Mouse (Mus musculus) MEL (cell line): ENCODE data around the gene Gsta4. TPM values are rescaled to one million over a fixed set of nuclear protein-coding genes. Genes with fewer than 3 reads are reported as not detected.
"Not testable (repeated sequence)": the region's sequence is repeated elsewhere in the genome, so short reads cannot be mapped to it uniquely, and the experiment has no call there.

Source experiments
- DNase-seq: peaks from one replicate; pipeline ENCODE4 v3.0.0; 2011; ENCODE audit warnings: low read depth, low spot score
- H3K27ac ChIP-seq: 2 replicates; pipeline ENCODE4 v1.5.1; 2012; ENCODE audit warnings: low read depth, mild to moderate bottlenecking, control low read depth, low read length, moderate library complexity; ENCODE audit not compliant: control insufficient read depth
- H3K27me3 ChIP-seq, 2 experiments: fragments of 150-350 bp in 1 of 2; sonication (generic) in 1 of 2; 2 replicates each; pipeline ENCODE4 v1.6.1; 2012; ENCODE audit warnings: low read length in 2 of 2, mild to moderate bottlenecking in 2 of 2, improper control_type of control experiment in 1 of 2, moderate library complexity in 1 of 2; ENCODE audit not compliant: insufficient read depth in 2 of 2, control insufficient read depth in 1 of 2
- H3K36me3 ChIP-seq, 2 experiments: 2 replicates each; pipeline ENCODE4 v1.6.1; 2012 to 2014; ENCODE audit warnings: low read length in 2 of 2, improper control_type of control experiment in 1 of 2, inconsistent platforms in 1 of 2, mild to moderate bottlenecking in 1 of 2; ENCODE audit not compliant: insufficient read depth in 2 of 2, control insufficient read depth in 1 of 2
- H3K4me1 ChIP-seq, 2 experiments: fragments of 150-350 bp in 1 of 2; sonication (generic) in 1 of 2; 2 replicates each; pipeline ENCODE4 v1.6.1; 2012; ENCODE audit warnings: low read length in 2 of 2, improper control_type of control experiment in 1 of 2, mild to moderate bottlenecking in 1 of 2; ENCODE audit not compliant: insufficient read depth in 2 of 2, control insufficient read depth in 1 of 2
- H3K4me3 ChIP-seq, 2 experiments: fragments of 150-350 bp in 1 of 2; sonication (generic) in 1 of 2; 2 replicates each; pipeline ENCODE4 v1.5.1; 2012; ENCODE audit warnings: low read depth in 2 of 2, low read length in 2 of 2, mild to moderate bottlenecking in 2 of 2, moderate library complexity in 2 of 2, control low read depth in 1 of 2, improper control_type of control experiment in 1 of 2; ENCODE audit not compliant: control insufficient read depth in 1 of 2, insufficient read depth in 1 of 2
- H3K79me2 ChIP-seq: 2 replicates; pipeline ENCODE4 v1.6.1; 2012; ENCODE audit warnings: mild to moderate bottlenecking, low read length, moderate library complexity; ENCODE audit not compliant: control insufficient read depth, poor library complexity, insufficient read depth
- H3K9ac ChIP-seq: 2 replicates; pipeline ENCODE4 v1.6.1; 2012; ENCODE audit warnings: low read depth, mild to moderate bottlenecking, control low read depth, low read length, moderate library complexity; ENCODE audit not compliant: control insufficient read depth, poor library complexity, severe bottlenecking
- H3K9me3 ChIP-seq: fragments of 150-350 bp; sonication (generic); replicated peaks from 2 replicates; pipeline ENCODE4 v1.6.1; 2012; ENCODE audit warnings: mild to moderate bottlenecking, low read length, improper control_type of control experiment, moderate library complexity; ENCODE audit not compliant: insufficient read depth
- polyA plus RNA-seq, 2 experiments: library from polyadenylated mRNA; stranded (reverse) in 1 of 2; unstranded in 1 of 2; fragments of >175 nt in 1 of 2; fragments of >200 nt in 1 of 2; gene quantifications; 2 replicates each; pipeline versions ENCODE4 v1.2.1 to v1.2.4; 2012; ENCODE audit warnings: low replicate concordance in 2 of 2, low read depth in 1 of 2; ENCODE audit not compliant: insufficient read length in 2 of 2, insufficient read depth in 1 of 2, missing spikeins in 1 of 2
- total RNA-seq: library from RNA; depleted of rRNA; stranded (reverse); fragments of 300-350 nt; gene quantifications from 2 replicates; pipeline ENCODE4 v1.2.3, GENCODE M21; 2012; rRNA removed

Gsta4 gene
- total and polyA plus RNA-seq, 3 experiments: 5.0 to 9.8 TPM; not detected in 1

GRCm38 (mm10) chr9:78233121-78233695, 50.6 kb downstream of the Gsta4 start:
- H3K4me3 ChIP-seq, H3K9ac ChIP-seq, H3K27me3 ChIP-seq, H3K79me2 ChIP-seq, DNase-seq, H3K4me1 ChIP-seq, H3K27ac ChIP-seq, H3K36me3 ChIP-seq, H3K9me3 ChIP-seq: not testable (repeated sequence)

GRCm38 (mm10) chr9:78255683-78256470, 73.3 kb downstream of the Gsta4 start:
- not testable (repeated sequence) for H3K9me3 ChIP-seq, H3K27ac ChIP-seq, DNase-seq, H3K4me3 ChIP-seq, H3K9ac ChIP-seq, H3K36me3 ChIP-seq, H3K79me2 ChIP-seq, H3K4me1 ChIP-seq, H3K27me3 ChIP-seq

GRCm38 (mm10) chr9:78256914-78257313, 74.3 kb downstream of the Gsta4 start, which contains the start of gene Gm3776:
Gene Gm3776, plus strand, starts transcription at chr9:78257129.
- not testable (repeated sequence) for H3K27me3 ChIP-seq, H3K9ac ChIP-seq, H3K4me3 ChIP-seq, H3K79me2 ChIP-seq, H3K36me3 ChIP-seq, DNase-seq, H3K27ac ChIP-seq, H3K4me1 ChIP-seq, H3K9me3 ChIP-seq

Other genes with a start within 250 kb of the Gsta4 start
- not detected in 2 replicates for gene Gcm1, start 130.8 kb upstream of the Gsta4 start, total RNA-seq
- gene Gcm1, start 130.8 kb upstream of the Gsta4 start, polyA plus RNA-seq: not detected
- 47.0 and 56.0 TPM in 2 replicates for gene Fbxo9, start 73.7 kb upstream of the Gsta4 start, total RNA-seq
- 100 to 1,000 TPM in 1 of 2 experiments, 10 to 100 TPM in 1; 47.0 to 402 TPM for gene Fbxo9, start 73.7 kb upstream of the Gsta4 start, polyA plus RNA-seq
- 6.1 and 6.5 TPM in 2 replicates for gene Ick, start 73.6 kb upstream of the Gsta4 start, total RNA-seq
- gene Ick, start 73.6 kb upstream of the Gsta4 start, polyA plus RNA-seq: 10 to 100 TPM in 1 of 2 experiments, not detected in 1; 16.1 TPM
- not detected in 2 replicates for gene Gsta1, start 47.9 kb downstream of the Gsta4 start, total RNA-seq
- not detected for gene Gsta1, start 47.9 kb downstream of the Gsta4 start, polyA plus RNA-seq
- not detected in 2 replicates for gene Gm3776, start 74.4 kb downstream of the Gsta4 start, total RNA-seq
- not detected for gene Gm3776, start 74.4 kb downstream of the Gsta4 start, polyA plus RNA-seq
- gene Gm10639, start 107.1 kb downstream of the Gsta4 start, total RNA-seq: not detected in 2 replicates
- not detected for gene Gm10639, start 107.1 kb downstream of the Gsta4 start, polyA plus RNA-seq
- not detected in 2 replicates for gene Omt2a, start 132.0 kb downstream of the Gsta4 start, total RNA-seq
- gene Omt2a, start 132.0 kb downstream of the Gsta4 start, polyA plus RNA-seq: not detected
- not detected in 2 replicates for gene Omt2b, start 144.8 kb downstream of the Gsta4 start, total RNA-seq
- not detected for gene Omt2b, start 144.8 kb downstream of the Gsta4 start, polyA plus RNA-seq
- gene Gsta2, start 173.0 kb downstream of the Gsta4 start, total RNA-seq: not detected in 2 replicates
- not detected for gene Gsta2, start 173.0 kb downstream of the Gsta4 start, polyA plus RNA-seq
- gene Dppa5a, start 185.4 kb downstream of the Gsta4 start, total RNA-seq: not detected in 2 replicates
- gene Dppa5a, start 185.4 kb downstream of the Gsta4 start, polyA plus RNA-seq: under 1 TPM in 1 of 2 experiments, not detected in 1; 0.19 TPM
- not detected in 2 replicates for gene Ooep, start 196.0 kb downstream of the Gsta4 start, total RNA-seq
- gene Ooep, start 196.0 kb downstream of the Gsta4 start, polyA plus RNA-seq: not detected
- 4.7 and 5.5 TPM in 2 replicates for gene Ddx43, start 213.0 kb downstream of the Gsta4 start, total RNA-seq
- gene Ddx43, start 213.0 kb downstream of the Gsta4 start, polyA plus RNA-seq: 1 to 10 TPM in 1 of 2 experiments, not detected in 1; 7.2 TPM